Mouse (Mus musculus) C2C12 (cell line): ENCODE measurements at regions not wholly inside any gene's neighbourhood (a gene's known extent, or its start where the extent isn't known, plus 50 kb on each side); places are given as distances from the start of the nearest gene placed in this dataset.

Source experiments
- CTCF ChIP-seq: IDR thresholded peaks from one replicate; pipeline ENCODE4 v1.5.1; 2011; ENCODE audit not compliant: control insufficient read depth, insufficient read depth, insufficient read length
- MYOD1 ChIP-seq: IDR thresholded peaks from one replicate; pipeline ENCODE4 v1.6.1; 2011; ENCODE audit warnings: low read depth; ENCODE audit not compliant: control insufficient read depth, insufficient read length

DNA sequence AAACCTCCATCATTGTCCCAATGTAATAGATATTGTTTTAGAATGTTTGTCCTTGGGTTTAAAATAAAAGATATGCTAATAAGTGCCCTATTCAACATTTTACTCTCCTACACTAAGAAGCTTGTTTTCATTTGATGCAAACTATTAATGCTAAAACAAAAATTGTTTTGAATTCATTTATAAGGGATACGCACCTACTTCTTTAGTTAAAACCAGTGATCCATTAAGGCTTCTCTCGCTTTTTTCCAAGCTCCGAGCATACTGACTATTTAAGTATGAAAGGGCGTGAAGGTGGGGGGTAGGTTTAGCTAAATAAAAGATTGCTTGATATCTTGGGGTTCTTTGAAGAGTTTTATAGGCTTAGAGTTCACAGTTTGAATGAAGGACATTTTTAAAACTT lies 195.1 kb downstream of the Nr2f2 start:
- TF ChIP-seq CTCF (no peak), MYOD1 (no peak)
